Comparison of ENCODE assay signal across 16 mouse cellular contexts in the genomic region with DNA sequence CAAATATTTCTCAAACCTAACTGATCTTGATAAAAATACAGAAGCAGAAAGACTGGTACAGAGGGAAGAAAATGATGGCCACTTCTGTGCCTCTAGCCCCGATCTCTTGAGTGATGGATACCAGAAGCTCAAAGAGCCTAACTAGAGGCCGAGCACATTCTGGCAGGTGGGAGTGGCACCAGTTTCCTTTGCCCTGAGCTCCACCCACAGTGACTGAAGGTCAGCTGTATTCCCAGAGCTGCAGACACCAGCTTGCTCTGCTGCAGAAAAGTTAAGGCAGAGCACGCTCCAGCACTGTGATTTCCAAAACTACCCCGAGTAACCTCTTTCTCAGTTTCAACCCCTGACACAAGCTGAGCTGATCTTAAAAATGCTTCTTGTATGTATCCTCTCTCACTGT. TPM values are rescaled to one million over a fixed set of nuclear protein-coding genes. Genes with fewer than 3 reads are reported as not detected.
DNase-seq lines count a peak whose midpoint lies in the region; ATAC-seq and TF ChIP-seq lines count a peak whose summit lies in the region.
"Had no signal": no experiment of that assay in that cellular context is flagged by ENCODE, and none has a peak within 500 bp of the region (broad histone marks: within the 10 kb centered on the region; RNA-seq: fewer than 3 reads in every experiment).

No protein-coding gene starts in this region.

- peak; percentile 30 to 67 for DNase-seq in adrenal gland, adult (ENCODE audit: inconsistent age in 2 of 2, low spot score in 1 of 2)
- DNase-seq in adrenal gland, adult 18-20 months (ENCODE audit: low spot score in 2 of 2), result no peak
- peak; percentile 37 for DNase-seq in ES-CJ7 (ENCODE audit: low read depth, low spot score)
- DNase-seq in large intestine, adult 2 months (ENCODE audit: low read depth, low spot score), result peak; percentile 19
- no peak for DNase-seq in left cerebral cortex, adult 2 months (ENCODE audit: extremely low spot score in 1 of 2, low spot score in 2 of 2)
- no peak for DNase-seq in B cell, adult 2 months
- no peak for DNase-seq in frontal cortex, adult 2 months (ENCODE audit: extremely low spot score in 1 of 2, low spot score in 1 of 2)
- DNase-seq: left cerebral cortex, postnatal 4 days; lung, adult 2 months; midbrain, embryonic 14.5 days; right cerebral cortex, adult 18-20 months; spleen, adult 18-20 months; thymus, postnatal 25 days had no signal

- no peak for TF ChIP-seq CTCF in left cerebral cortex, adult 2 months (IDR thresholded peaks at IDR 0.05)

- intact Hi-C loops in left cerebral cortex, adult 2 months (cut with DNase I), result no loop called here

- peak; percentile 41; the same call in 1 of the 2 replicates for ATAC-seq in erythroid progenitor cell, adult 5-6 weeks (replicated peaks; ENCODE audit: low FRiP score, poor library complexity, severe bottlenecking)
- ATAC-seq: Patski had no signal

- 33% methylated on average over 4 of the region's 4 CpGs for WGBS in large intestine, adult 2 months

- no peak overlapping the region for H3K27ac ChIP-seq in left cerebral cortex, adult 2 months
- H3K27ac ChIP-seq: kidney, postnatal 0 days had no signal

- H3K4me3 ChIP-seq in left cerebral cortex, adult 2 months, result no peak overlapping the region

RNA-seq across cellular contexts. Expression of a gene that starts 37.2 kb away (rescaled TPM):
- total RNA-seq in adrenal gland, adult 18-20 months (2021), result 10 to 100 TPM; 47.0 to 59.5 TPM
- total RNA-seq in erythroid progenitor cell, adult 5-6 weeks (2015; ENCODE audit: low replicate concordance), result 14.3 and 26.7 TPM in 2 replicates
- 39.6 and 45.7 TPM in 2 replicates for total RNA-seq in erythroid progenitor cell, adult 5-6 weeks (2017; ENCODE audit: low replicate concordance)
- 19.2 and 30.1 TPM in 2 replicates for polyA plus RNA-seq in large intestine, adult 2 months (2012; rRNA removed)
- 10 to 100 TPM; 25.6 to 26.0 TPM for total RNA-seq in left cerebral cortex, adult 2 months (2021)
- polyA plus RNA-seq in frontal cortex, adult 2 months (2012; rRNA removed), result 22.5 and 25.9 TPM in 2 replicates

Comparison
In these comparisons a context has a peak if more than half of its experiments do, and no peak if none do; other contexts are left out.
1. DNase-seq: peak in adrenal gland, adult (2 of 2), ES-CJ7 (single experiment) and large intestine, adult 2 months (single experiment); none in adrenal gland, adult 18-20 months (0 of 2), left cerebral cortex, adult 2 months (0 of 2), B cell, adult 2 months (0 of 2) and frontal cortex, adult 2 months (0 of 2).